Mouse (Mus musculus): Measurements from ENCODE around the gene March8.
"Not testable (repeated sequence)": the region's sequence is repeated elsewhere in the genome, so short reads cannot be mapped to it uniquely, and the experiment has no call there.

The March8 gene

GRCm38 (mm10) chr6:116337835-116338501, at the start of gene March8:
Gene March8 (plus strand): TSS chr6:116338024.
- in situ Hi-C loops (cut with MboI; ENCODE audit: low pct_unique_long_range_greater_than_20kb in 1 of 2, low sequenced_read_pairs in 2 of 2, unreplicated experiment in 1 of 2) = no loop called here

DNA sequence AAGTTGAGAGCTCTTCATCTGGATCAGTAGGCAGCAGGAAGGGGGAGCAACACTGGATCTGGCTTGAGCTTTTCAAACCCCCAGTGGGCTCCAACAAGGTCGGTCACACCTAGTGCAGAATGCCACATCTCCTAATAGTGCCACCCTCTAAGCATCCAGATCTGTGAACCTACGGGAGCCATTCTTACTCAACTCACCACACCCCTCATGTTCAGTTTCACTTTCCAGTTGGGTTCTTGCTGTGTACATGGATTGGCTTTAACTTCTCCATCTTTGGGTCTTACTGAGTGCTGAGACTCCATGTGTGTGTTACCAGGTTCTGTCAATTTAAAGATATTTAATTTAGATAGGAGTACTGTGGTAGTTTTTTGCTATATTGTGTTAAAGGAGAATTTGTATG, 26.4 kb upstream of the March8 start:
- in situ Hi-C loops (cut with MboI; ENCODE audit: low pct_unique_long_range_greater_than_20kb in 1 of 2, low sequenced_read_pairs in 2 of 2, unreplicated experiment in 1 of 2) = no loop called here

DNA sequence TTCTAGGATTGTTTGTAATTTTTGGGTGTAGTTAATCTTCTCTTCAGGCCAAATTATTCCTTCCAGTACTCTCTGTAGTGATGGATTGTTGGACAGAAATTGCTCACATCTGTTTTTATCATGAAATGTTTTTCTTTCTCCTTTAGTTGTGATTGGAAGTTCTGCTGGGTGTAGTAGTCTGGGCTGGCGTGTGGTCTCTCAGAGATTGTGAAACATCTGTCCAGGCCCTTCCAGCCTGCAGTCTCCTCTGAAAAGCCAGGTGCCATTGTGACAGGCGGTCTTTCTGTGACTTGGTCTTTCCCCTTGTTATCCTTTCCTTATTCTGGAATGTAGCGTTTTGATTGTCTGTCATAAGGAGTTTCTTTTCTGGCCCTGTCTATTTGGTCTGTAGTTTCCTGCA, 18.6 kb upstream of the March8 start:
- in situ Hi-C loops (cut with MboI; ENCODE audit: low pct_unique_long_range_greater_than_20kb in 1 of 2, low sequenced_read_pairs in 2 of 2, unreplicated experiment in 1 of 2) = no loop called here

DNA sequence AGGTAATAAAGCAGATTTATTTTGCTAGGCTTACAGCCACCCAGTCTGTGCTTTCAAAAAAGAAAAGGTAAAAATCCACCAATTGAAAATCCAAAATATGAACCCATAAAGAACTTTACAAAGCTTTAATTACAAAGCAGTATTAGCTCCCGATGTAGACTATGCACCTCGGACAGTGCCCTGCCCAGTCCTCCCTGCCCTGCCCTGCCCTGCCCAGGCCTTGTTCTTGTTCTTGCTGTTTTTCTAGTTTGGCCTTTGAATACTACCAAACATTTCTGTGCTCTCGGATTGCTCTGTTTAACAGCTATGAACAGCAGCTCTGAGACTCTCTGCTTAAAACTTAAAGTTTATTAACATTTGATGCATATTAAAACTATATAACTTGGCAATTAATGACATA, 11.2 kb upstream of the March8 start:
- in situ Hi-C loops (cut with MboI; ENCODE audit: low pct_unique_long_range_greater_than_20kb in 1 of 2, low sequenced_read_pairs in 2 of 2, unreplicated experiment in 1 of 2) = no loop called here

- in situ Hi-C loops (cut with MboI; ENCODE audit: low pct_unique_long_range_greater_than_20kb in 1 of 2, low sequenced_read_pairs in 2 of 2, unreplicated experiment in 1 of 2) = no loop called here
These were observed 6.4 kb upstream of the March8 start for GRCm38 (mm10) chr6:116331396-116331795.

DNA sequence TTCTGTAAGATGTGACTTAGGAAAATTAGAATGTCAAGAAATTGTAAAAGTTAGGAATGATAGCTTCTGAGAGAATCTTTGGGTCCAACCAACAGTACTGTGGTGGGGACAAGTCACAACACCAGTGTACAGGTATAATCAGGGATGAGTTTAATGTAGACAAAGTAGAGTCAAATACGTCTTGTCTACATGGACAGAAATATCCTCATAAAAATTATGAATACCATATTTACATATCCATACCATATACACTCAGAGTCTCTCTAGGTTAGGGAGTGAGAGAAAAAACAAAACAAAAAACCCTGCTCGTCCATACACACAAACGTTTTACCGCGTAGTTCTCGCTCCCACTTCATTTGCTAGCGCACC, 374 bp upstream of the March8 start:
- in situ Hi-C loops (cut with MboI; ENCODE audit: low pct_unique_long_range_greater_than_20kb in 1 of 2, low sequenced_read_pairs in 2 of 2, unreplicated experiment in 1 of 2) = no loop called here

- in situ Hi-C loops (cut with MboI; ENCODE audit: low pct_unique_long_range_greater_than_20kb in 1 of 2, low sequenced_read_pairs in 2 of 2, unreplicated experiment in 1 of 2) = no loop called here
These were observed 696 bp downstream of the March8 start for GRCm38 (mm10) chr6:116338520-116338919.

DNA sequence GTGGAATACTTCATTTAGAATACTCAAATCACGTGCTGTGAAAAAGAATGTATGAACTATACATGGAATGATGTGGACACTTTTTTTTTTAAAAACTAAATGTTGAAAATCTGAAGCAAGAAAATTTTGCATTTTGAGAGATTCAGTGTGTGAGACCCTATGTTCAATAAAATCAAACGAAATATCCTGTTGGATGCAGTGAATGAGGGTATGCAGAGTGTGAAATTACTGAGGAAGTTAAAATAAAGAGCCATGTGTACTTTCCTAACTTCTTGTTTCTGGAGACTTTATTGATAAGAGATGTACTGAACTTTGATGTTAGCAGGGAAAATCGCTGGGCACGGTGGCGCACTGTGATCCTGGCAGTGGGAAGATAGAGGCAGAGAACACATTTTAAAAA, 1.3 kb downstream of the March8 start:
- in situ Hi-C loops (cut with MboI; ENCODE audit: low pct_unique_long_range_greater_than_20kb in 1 of 2, low sequenced_read_pairs in 2 of 2, unreplicated experiment in 1 of 2) = no loop called here

- in situ Hi-C loops (cut with MboI; ENCODE audit: low pct_unique_long_range_greater_than_20kb in 1 of 2, low sequenced_read_pairs in 2 of 2, unreplicated experiment in 1 of 2) = no loop called here
These were observed 2.7 kb downstream of the March8 start for GRCm38 (mm10) chr6:116340521-116340920.

- in situ Hi-C loops (cut with MboI; ENCODE audit: low pct_unique_long_range_greater_than_20kb in 1 of 2, low sequenced_read_pairs in 2 of 2, unreplicated experiment in 1 of 2) = no loop called here
These were observed 10.1 kb downstream of the March8 start for GRCm38 (mm10) chr6:116347953-116348352.

GRCm38 (mm10) chr6:116349997-116350396, 12.2 kb downstream of the March8 start:
- in situ Hi-C loops (cut with MboI; ENCODE audit: low pct_unique_long_range_greater_than_20kb in 1 of 2, low sequenced_read_pairs in 2 of 2, unreplicated experiment in 1 of 2) = no loop called here

- in situ Hi-C loops (cut with MboI; ENCODE audit: low pct_unique_long_range_greater_than_20kb in 1 of 2, low sequenced_read_pairs in 2 of 2, unreplicated experiment in 1 of 2) = no loop called here
These were observed 12.8 kb downstream of the March8 start for GRCm38 (mm10) chr6:116350643-116351042.

GRCm38 (mm10) chr6:116351534-116351933, 13.7 kb downstream of the March8 start:
- in situ Hi-C loops (cut with MboI; ENCODE audit: low pct_unique_long_range_greater_than_20kb in 1 of 2, low sequenced_read_pairs in 2 of 2, unreplicated experiment in 1 of 2) = no loop called here

DNA sequence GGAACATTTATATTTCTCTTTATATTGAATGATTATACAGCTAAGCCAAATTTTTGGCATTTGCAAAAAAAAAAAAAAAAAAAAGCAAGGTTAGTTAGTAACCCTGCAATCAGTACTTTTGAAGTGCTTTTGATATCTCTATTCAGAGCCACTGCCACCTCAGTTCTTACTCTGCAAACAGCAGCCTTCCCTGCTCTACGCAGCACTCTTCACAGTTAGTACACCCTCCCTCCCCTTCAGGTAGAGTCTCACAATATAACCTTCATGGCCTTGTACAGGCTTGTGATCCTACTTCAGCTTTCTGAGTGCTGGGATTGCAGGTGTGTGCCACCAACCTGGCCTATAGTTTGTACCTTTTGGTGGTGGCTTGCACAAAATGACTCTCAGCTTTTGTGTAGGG, 15.6 kb downstream of the March8 start:
- in situ Hi-C loops (cut with MboI; ENCODE audit: low pct_unique_long_range_greater_than_20kb in 1 of 2, low sequenced_read_pairs in 2 of 2, unreplicated experiment in 1 of 2) = no loop called here

- in situ Hi-C loops (cut with MboI; ENCODE audit: low pct_unique_long_range_greater_than_20kb in 1 of 2, low sequenced_read_pairs in 2 of 2, unreplicated experiment in 1 of 2) = not testable (repeated sequence)
These were observed 18.6 kb downstream of the March8 start for GRCm38 (mm10) chr6:116356311-116356947.

DNA sequence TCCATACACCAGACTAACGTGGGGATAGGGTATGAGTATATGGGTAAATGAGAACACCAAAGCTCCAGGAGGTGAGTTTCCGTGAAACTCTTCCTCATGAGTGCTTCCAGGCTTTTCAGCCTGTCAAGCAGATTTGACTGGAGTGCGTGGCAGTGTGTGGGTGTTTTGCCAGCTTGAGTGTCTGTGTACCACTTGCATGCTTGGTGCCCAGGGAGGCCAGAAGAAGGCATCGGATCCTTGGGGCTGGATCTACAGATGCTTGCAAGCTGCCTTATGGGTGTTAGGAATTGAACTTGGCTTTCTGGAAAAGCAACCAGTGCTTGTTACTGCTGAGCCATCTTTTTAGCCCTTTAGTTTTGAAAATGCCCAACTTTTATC, 19.1 kb downstream of the March8 start:
- in situ Hi-C loops (cut with MboI; ENCODE audit: low pct_unique_long_range_greater_than_20kb in 1 of 2, low sequenced_read_pairs in 2 of 2, unreplicated experiment in 1 of 2) = no loop called here

- in situ Hi-C loops (cut with MboI; ENCODE audit: low pct_unique_long_range_greater_than_20kb in 1 of 2, low sequenced_read_pairs in 2 of 2, unreplicated experiment in 1 of 2) = no loop called here
These were observed 20.2 kb downstream of the March8 start for GRCm38 (mm10) chr6:116358056-116358455.

- in situ Hi-C loops (cut with MboI; ENCODE audit: low pct_unique_long_range_greater_than_20kb in 1 of 2, low sequenced_read_pairs in 2 of 2, unreplicated experiment in 1 of 2) = no loop called here
These were observed 21.4 kb downstream of the March8 start for GRCm38 (mm10) chr6:116359256-116359655.

- in situ Hi-C loops (cut with MboI; ENCODE audit: low pct_unique_long_range_greater_than_20kb in 1 of 2, low sequenced_read_pairs in 2 of 2, unreplicated experiment in 1 of 2) = no loop called here
These were observed 23.6 kb downstream of the March8 start for GRCm38 (mm10) chr6:116361463-116361862.

DNA sequence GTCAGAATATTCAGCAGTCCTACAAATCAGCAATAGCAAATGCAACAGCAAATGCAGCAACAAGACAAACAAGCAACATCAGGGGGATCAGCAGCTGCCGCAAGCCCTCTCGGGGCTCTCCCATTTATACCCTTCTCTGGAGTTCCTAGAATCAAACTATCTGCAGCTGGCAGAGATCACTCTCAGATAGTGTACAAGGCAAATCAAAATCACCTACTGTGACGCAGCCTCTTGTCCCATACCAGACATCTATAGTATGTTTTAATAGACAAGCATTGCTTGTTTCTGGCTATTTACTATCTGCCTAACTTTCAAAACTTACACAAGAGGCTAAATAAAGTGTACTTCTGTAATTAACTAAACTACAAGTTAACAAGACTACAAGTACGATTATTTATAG, 24.2 kb downstream of the March8 start:
- in situ Hi-C loops (cut with MboI; ENCODE audit: low pct_unique_long_range_greater_than_20kb in 1 of 2, low sequenced_read_pairs in 2 of 2, unreplicated experiment in 1 of 2) = no loop called here
